Mouse (Mus musculus) heart, postnatal 0 days (tissue): ENCODE measurements around the gene Krtdap. TPM values are rescaled to one million over a fixed set of nuclear protein-coding genes. Genes with fewer than 3 reads are reported as not detected.

ENCODE experiments used
- ATAC-seq: fragments of 200-750 bp; cut with Nextera tagmentation; 2 replicates; pipeline ENCODE4 v1.8.0; 2017; ENCODE audit warnings: low read depth, moderate number of reproducible peaks, moderate library complexity; ENCODE audit not compliant: insufficient read depth
- DNase-seq: peaks from one replicate; pipeline ENCODE4 v3.0.0-alpha.2; 2016; ENCODE audit warnings: low spot score
- H3K27ac ChIP-seq: fragments of 300-500 bp; sonication (generic); 2 replicates; pipeline ENCODE4 v1.5.1; 2014; ENCODE audit warnings: low read depth, mild to moderate bottlenecking
- H3K27me3 ChIP-seq: fragments of 300-500 bp; sonication (generic); 2 replicates; pipeline ENCODE4 v1.6.1; 2014; ENCODE audit warnings: low read length, mixed read lengths; ENCODE audit not compliant: control insufficient read depth, insufficient read depth
- H3K36me3 ChIP-seq: fragments of 300-500 bp; sonication (generic); replicated peaks from 2 replicates; pipeline ENCODE4 v1.6.1; 2014; ENCODE audit warnings: low read length, mixed read lengths; ENCODE audit not compliant: control insufficient read depth, insufficient read depth
- H3K4me1 ChIP-seq: fragments of 300-500 bp; sonication (generic); 2 replicates; pipeline ENCODE4 v1.6.1; 2014; ENCODE audit warnings: antibody characterized with exemption; ENCODE audit not compliant: control insufficient read depth, insufficient read depth
- H3K4me2 ChIP-seq: fragments of 300-500 bp; sonication (generic); 2 replicates; pipeline ENCODE4 v1.6.1; 2014; ENCODE audit warnings: low read depth, mild to moderate bottlenecking, low read length, moderate library complexity
- H3K4me3 ChIP-seq: fragments of 300-500 bp; sonication (generic); 2 replicates; pipeline ENCODE4 v1.5.1; 2014; ENCODE audit warnings: low read depth, low read length
- H3K9ac ChIP-seq: fragments of 300-500 bp; sonication (generic); replicated peaks from 2 replicates; pipeline ENCODE4 v1.6.1; 2014; ENCODE audit warnings: low read depth, low read length, mixed read lengths
- H3K9me3 ChIP-seq: fragments of 300-500 bp; sonication (generic); replicated peaks from 2 replicates; pipeline ENCODE4 v1.6.1; 2016; ENCODE audit warnings: low read length; ENCODE audit not compliant: control insufficient read depth
- CTCF ChIP-seq: IDR thresholded peaks from 2 replicates; pipeline ENCODE4 v1.5.1; 2016; ENCODE audit warnings: antibody characterized with exemption, control low read depth, low read depth
- EP300 ChIP-seq: IDR thresholded peaks from 2 replicates; pipeline ENCODE4 v1.6.1; 2016; ENCODE audit warnings: antibody characterized with exemption, low read depth
- WGBS: fragments of 180-500 bp; shearing (Covaris S2); extraction: QIAGEN DNeasy Blood & Tissue Kit; methylation state at CpG from one replicate; pipeline ENCODE4 v1.1.7; 2014; 5-methylcytosine and 5-hydroxymethylcytosine counted together
- polyA plus RNA-seq: library from polyadenylated mRNA; unstranded; fragments of >200 nt; fragmentation: Nextera tagmentation; extraction: Ambion mirVana; gene quantifications from 2 replicates; pipeline ENCODE4 v1.2.1, GENCODE M21; 2015
- total RNA-seq: library from RNA; depleted of rRNA; stranded (reverse); fragments of >200 nt; gene quantifications from 2 replicates; pipeline ENCODE4 v1.2.3, GENCODE M21; 2014; ENCODE audit warnings: low replicate concordance

The Krtdap gene
- total and polyA plus RNA-seq, 2 experiments from 2014 or later, result 0.40 TPM; not detected in 1

- no peaks in the 10 kb centered on the region for H3K9me3 ChIP-seq
- no peak for DNase-seq
- 63% methylated on average over 5 of the region's 5 CpGs for WGBS
- TF ChIP-seq CTCF (no peak), EP300 (no peak)
- H3K4me3 ChIP-seq, result no peak within 1 kb of the TSS
- no peak within 1 kb of the TSS for H3K4me2 ChIP-seq
- no peak within 1 kb of the TSS for H3K27ac ChIP-seq
- no peak within 1 kb of the TSS for H3K9ac ChIP-seq
- no peak for ATAC-seq
- H3K36me3 ChIP-seq, result no peaks in the 10 kb centered on the region
- H3K4me1 ChIP-seq, result no peaks in the 10 kb centered on the region
- H3K27me3 ChIP-seq, result 0 out of 2 replicates have a peak, but pooled peaks cover 4% of the 10 kb centered on the region
These were observed 24.2 kb upstream of the Krtdap start, which contains the start of gene Dmkn for GRCm38 (mm10) chr7:30763456-30763855. Gene Dmkn (plus strand): TSS chr7:30763756.

GRCm38 (mm10) chr7:30765173-30765572, 22.5 kb upstream of the Krtdap start:
- Histone ChIP-seq H3K4me1 (no peaks in the 10 kb centered on the region), H3K4me3 (no peak overlapping the region), H3K9ac (no peak overlapping the region), H3K27me3 (0 out of 2 replicates have a peak, but pooled peaks cover 4% of the 10 kb centered on the region), H3K36me3 (no peaks in the 10 kb centered on the region), H3K27ac (no peak overlapping the region), H3K9me3 (no peaks in the 10 kb centered on the region), H3K4me2 (peak overlapping the region; percentile 10; the same call in 1 of the 2 replicates)
- ATAC-seq (no peak), DNase-seq (no peak)
- no peak for TF ChIP-seq CTCF
- TF ChIP-seq EP300, result no peak
- WGBS, result 41% methylated on average over 11 of the region's 11 CpGs

GRCm38 (mm10) chr7:30766408-30766807, 21.3 kb upstream of the Krtdap start:
- TF ChIP-seq EP300, result no peak
- TF ChIP-seq CTCF, result no peak

GRCm38 (mm10) chr7:30769236-30769635, 18.5 kb upstream of the Krtdap start:
- 0 out of 2 replicates have a peak, but pooled peaks cover 4% of the 10 kb centered on the region for H3K27me3 ChIP-seq

More at GRCm38 (mm10) chr7:30766408-30766807, 21.3 kb upstream of the Krtdap start:
- H3K9me3 ChIP-seq, result no peaks in the 10 kb centered on the region
- H3K4me2 ChIP-seq, result no peak overlapping the region
- ATAC-seq (no peak), DNase-seq (no peak)
- H3K27me3 ChIP-seq, result 0 out of 2 replicates have a peak, but pooled peaks cover 4% of the 10 kb centered on the region
- H3K4me1 ChIP-seq, result no peaks in the 10 kb centered on the region
- H3K9ac ChIP-seq, result no peak overlapping the region
- H3K4me3 ChIP-seq, result no peak overlapping the region
- no peak overlapping the region for H3K27ac ChIP-seq
- 90% methylated on average over 4 of the region's 4 CpGs for WGBS
- H3K36me3 ChIP-seq, result no peaks in the 10 kb centered on the region

GRCm38 (mm10) chr7:30776104-30776503, 11.6 kb upstream of the Krtdap start:
- DNase-seq (no peak), ATAC-seq (no peak)
- no peaks in the 10 kb centered on the region for H3K4me1 ChIP-seq
- 70% methylated on average over 9 of the region's 9 CpGs for WGBS
- H3K36me3 ChIP-seq, result no peaks in the 10 kb centered on the region
- no peak overlapping the region for H3K27ac ChIP-seq
- no peaks in the 10 kb centered on the region for H3K27me3 ChIP-seq
- H3K9ac ChIP-seq, result no peak overlapping the region
- H3K9me3 ChIP-seq, result no peaks in the 10 kb centered on the region
- no peak overlapping the region for H3K4me2 ChIP-seq
- no peak overlapping the region for H3K4me3 ChIP-seq
- TF ChIP-seq EP300 (no peak), CTCF (no peak)

More at GRCm38 (mm10) chr7:30769236-30769635, 18.5 kb upstream of the Krtdap start:
- 24% methylated on average over 9 of the region's 9 CpGs for WGBS
- TF ChIP-seq CTCF, result no peak
- no peak for TF ChIP-seq EP300
- H3K4me2 ChIP-seq, result no peak overlapping the region
- H3K4me1 ChIP-seq, result no peaks in the 10 kb centered on the region
- no peak for ATAC-seq
- no peaks in the 10 kb centered on the region for H3K36me3 ChIP-seq
- no peak overlapping the region for H3K4me3 ChIP-seq
- DNase-seq, result no peak
- H3K27ac ChIP-seq, result no peak overlapping the region
- no peaks in the 10 kb centered on the region for H3K9me3 ChIP-seq
- H3K9ac ChIP-seq, result no peak overlapping the region

GRCm38 (mm10) chr7:30777081-30777579, 10.6 kb upstream of the Krtdap start:
- TF ChIP-seq EP300 (no peak), CTCF (no peak)
- Histone ChIP-seq H3K9me3 (no peaks in the 10 kb centered on the region), H3K36me3 (no peaks in the 10 kb centered on the region), H3K4me3 (no peak overlapping the region), H3K9ac (no peak overlapping the region), H3K4me2 (no peak overlapping the region), H3K27ac (no peak overlapping the region), H3K4me1 (no peaks in the 10 kb centered on the region), H3K27me3 (no peaks in the 10 kb centered on the region)
- WGBS, result 51% methylated on average over 7 of the region's 7 CpGs
- ATAC-seq, result no peak
- no peak for DNase-seq
